Mouse (Mus musculus): ENCODE measurements at regions not wholly inside any gene's neighbourhood (a gene's known extent, or its start where the extent isn't known, plus 50 kb on each side); places are given as distances from the start of the nearest gene placed in this dataset.

- peak; percentile 61 for DNase-seq (ENCODE audit: extremely low read depth)
- TF ChIP-seq SIN3A (IDR thresholded peaks at IDR 0.05; ENCODE audit: low read length) (peak; percentile 46; the same call in 1 of the 2 replicates), MEF2A (IDR thresholded peaks at IDR 0.05; ENCODE audit: borderline replicate concordance, low read depth, low read length) (no peak), USF2 (conservative IDR thresholded peaks at IDR 0.05; ENCODE audit: low read depth, low read length) (no peak), ETS1 (conservative IDR thresholded peaks at IDR 0.05; ENCODE audit: low read depth, low read length) (peak; percentile 55), TCF12 (IDR thresholded peaks at IDR 0.05; ENCODE audit: low read depth, low read length) (peak; percentile 52; the same call in 1 of the 2 replicates), CTCF (conservative IDR thresholded peaks at IDR 0.05 in 1 of 2, IDR thresholded peaks at IDR 0.05 in 1 of 2; ENCODE audit: low read depth in 2 of 2, low read length in 2 of 2) (peak in 1 of 2 experiments; percentile 6; a peak in 1 of 4 replicates)
- no peak overlapping the region for H3K27ac ChIP-seq (ENCODE audit: insufficient read depth, low read depth)
- H3K9ac ChIP-seq (ENCODE audit: insufficient read depth, low read depth): no peak overlapping the region
- dilution Hi-C loops (cut with MboI; ENCODE audit: extremely low pct_ligation_motif_present, extremely low pct_unique_long_range_greater_than_20kb, low sequenced_read_pairs) (no loop called here), in situ Hi-C loops (cut with MboI; ENCODE audit: low pct_ligation_motif_present, low pct_unique_long_range_greater_than_20kb, low sequenced_read_pairs) (no loop called here)
- H3K9me3 ChIP-seq (replicated peaks; ENCODE audit: low read length): peaks cover 2% of the 10 kb centered on the region
- H3K4me2 ChIP-seq (ENCODE audit: insufficient read depth, low read depth, poor library complexity, severe bottlenecking): peak overlapping the region; percentile 52
- no peaks in the 10 kb centered on the region for H3K36me3 ChIP-seq (replicated peaks in 1 of 2; ENCODE audit: control insufficient read depth in 1 of 2, insufficient read depth in 1 of 2, low read length in 1 of 2)
- H3K27me3 ChIP-seq (replicated peaks): no peaks in the 10 kb centered on the region
- no peaks in the 10 kb centered on the region for H3K79me2 ChIP-seq (replicated peaks; ENCODE audit: control insufficient read depth, extremely low read depth, insufficient read depth, poor library complexity, severe bottlenecking)
- H3K4me3 ChIP-seq (replicated peaks in 1 of 3; ENCODE audit: low read depth in 2 of 3, low read length in 2 of 3, poor library complexity in 1 of 3): peak overlapping the region in 1 of 3 experiments; percentile 6
- H3K4me1 ChIP-seq (ENCODE audit: control insufficient read depth in 1 of 2, insufficient read depth in 2 of 2): peaks cover 3 to 22% of the 10 kb centered on the region in 2 experiments; a peak in 2 of 4 replicates
Observed at GRCm38 (mm10) chr3:136507070-136507469, 162.9 kb upstream of the Ppp3ca start.

GRCm38 (mm10) chr3:136494831-136495230, 169.0 kb upstream of the Bank1 start:
- Histone ChIP-seq H3K36me3 (replicated peaks in 1 of 2; ENCODE audit: control insufficient read depth in 1 of 2, insufficient read depth in 1 of 2, low read length in 1 of 2) (no peaks in the 10 kb centered on the region), H3K4me3 (replicated peaks in 1 of 3; ENCODE audit: low read depth in 2 of 3, low read length in 2 of 3, poor library complexity in 1 of 3) (no peak overlapping the region), H3K9ac (ENCODE audit: insufficient read depth, low read depth) (no peak overlapping the region), H3K9me3 (replicated peaks; ENCODE audit: low read length) (no peaks in the 10 kb centered on the region), H3K79me2 (replicated peaks; ENCODE audit: control insufficient read depth, extremely low read depth, insufficient read depth, poor library complexity, severe bottlenecking) (no peaks in the 10 kb centered on the region), H3K27me3 (replicated peaks) (no peaks in the 10 kb centered on the region), H3K4me2 (ENCODE audit: insufficient read depth, low read depth, poor library complexity, severe bottlenecking) (no peak overlapping the region), H3K27ac (ENCODE audit: insufficient read depth, low read depth) (no peak overlapping the region), H3K4me1 (ENCODE audit: control insufficient read depth in 1 of 2, insufficient read depth in 2 of 2) (peaks cover 0 to 4% of the 10 kb centered on the region in 2 experiments; a peak in 1 of 4 replicates)
- TF ChIP-seq NELFE (IDR thresholded peaks at IDR 0.05; ENCODE audit: low read depth, low read length): no peak
- no peak for TF ChIP-seq MAFK (IDR thresholded peaks at IDR 0.05; ENCODE audit: insufficient replicate concordance, low read length)
- no peak for TF ChIP-seq TBP (conservative IDR thresholded peaks at IDR 0.05; ENCODE audit: low read depth, low read length)
- TF ChIP-seq KAT2A (IDR thresholded peaks at IDR 0.05; ENCODE audit: insufficient replicate concordance, low read length): no peak
- TF ChIP-seq MYC (IDR thresholded peaks at IDR 0.05; ENCODE audit: low read depth, low read length): no peak
- TF ChIP-seq GABPA (IDR thresholded peaks at IDR 0.05; ENCODE audit: insufficient replicate concordance, low read depth, low read length): no peak
- no peak for TF ChIP-seq CHD1 (IDR thresholded peaks at IDR 0.05; ENCODE audit: low read depth, low read length)
- dilution Hi-C loops (cut with MboI; ENCODE audit: extremely low pct_ligation_motif_present, extremely low pct_unique_long_range_greater_than_20kb, low sequenced_read_pairs) (no loop called here), in situ Hi-C loops (cut with MboI; ENCODE audit: low pct_ligation_motif_present, low pct_unique_long_range_greater_than_20kb, low sequenced_read_pairs) (no loop called here)
- DNase-seq (ENCODE audit: extremely low read depth): no peak

- TF ChIP-seq RAD21 (IDR thresholded peaks at IDR 0.05; ENCODE audit: low read depth, low read length) (peak; percentile 49), HCFC1 (IDR thresholded peaks at IDR 0.05; ENCODE audit: low read depth, low read length) (no peak), SMC3 (IDR thresholded peaks at IDR 0.05; ENCODE audit: low read depth, low read length) (peak; percentile 16; the same call in 1 of the 2 replicates), CHD2 (IDR thresholded peaks at IDR 0.05; ENCODE audit: low read length) (no peak), ELF1 (IDR thresholded peaks at IDR 0.05; ENCODE audit: low read depth, low read length) (no peak), CTCF (conservative IDR thresholded peaks at IDR 0.05 in 1 of 2, IDR thresholded peaks at IDR 0.05 in 1 of 2; ENCODE audit: low read depth in 2 of 2, low read length in 2 of 2) (peak in 1 of 2 experiments; percentile 51; a peak in 2 of 4 replicates), ZNF384 (IDR thresholded peaks at IDR 0.05; ENCODE audit: low read depth, low read length) (peak; percentile 77), KAT2A (IDR thresholded peaks at IDR 0.05; ENCODE audit: insufficient replicate concordance, low read length) (no peak)
Observed at GRCm38 (mm10) chr3:136491683-136492082, 165.8 kb upstream of the Bank1 start.

More at GRCm38 (mm10) chr3:136491683-136492082, 165.8 kb upstream of the Bank1 start:
- Histone ChIP-seq H3K36me3 (replicated peaks in 1 of 2; ENCODE audit: control insufficient read depth in 1 of 2, insufficient read depth in 1 of 2, low read length in 1 of 2) (no peaks in the 10 kb centered on the region), H3K4me1 (ENCODE audit: control insufficient read depth in 1 of 2, insufficient read depth in 2 of 2) (peaks cover 0 to 11% of the 10 kb centered on the region in 2 experiments; a peak in 1 of 4 replicates), H3K4me2 (ENCODE audit: insufficient read depth, low read depth, poor library complexity, severe bottlenecking) (no peak overlapping the region), H3K9me3 (replicated peaks; ENCODE audit: low read length) (no peaks in the 10 kb centered on the region), H3K27ac (ENCODE audit: insufficient read depth, low read depth) (no peak overlapping the region), H3K27me3 (replicated peaks) (no peaks in the 10 kb centered on the region), H3K4me3 (replicated peaks in 1 of 3; ENCODE audit: low read depth in 2 of 3, low read length in 2 of 3, poor library complexity in 1 of 3) (no peak overlapping the region), H3K79me2 (replicated peaks; ENCODE audit: control insufficient read depth, extremely low read depth, insufficient read depth, poor library complexity, severe bottlenecking) (no peaks in the 10 kb centered on the region), H3K9ac (ENCODE audit: insufficient read depth, low read depth) (no peak overlapping the region)
- in situ Hi-C loops (cut with MboI; ENCODE audit: low pct_ligation_motif_present, low pct_unique_long_range_greater_than_20kb, low sequenced_read_pairs): no loop called here
- DNase-seq (ENCODE audit: extremely low read depth): no peak
- dilution Hi-C loops (cut with MboI; ENCODE audit: extremely low pct_ligation_motif_present, extremely low pct_unique_long_range_greater_than_20kb, low sequenced_read_pairs): no loop called here

Measured in CH12.LX (cell line).